Mouse (Mus musculus): ENCODE data around the gene Fopnl. TPM values are rescaled to one million over a fixed set of nuclear protein-coding genes. Genes with fewer than 3 reads are reported as not detected.

Gene Fopnl
- 52.7 and 59.6 TPM in 2 replicates for total RNA-seq (2021)
- long read RNA-seq, transcript Fopnl-201 (5 exons, 1,465 nt): major isoform, 34 of 94 reads
- long read RNA-seq, transcript Fopnl-205 (3 exons, 1,147 nt): minor isoform, 11 of 94 reads
- long read RNA-seq, partial matches to known transcripts: 1 of 94 reads
- long read RNA-seq, other reads (novel, unspliced or antisense): 46 of 94 reads

DNA sequence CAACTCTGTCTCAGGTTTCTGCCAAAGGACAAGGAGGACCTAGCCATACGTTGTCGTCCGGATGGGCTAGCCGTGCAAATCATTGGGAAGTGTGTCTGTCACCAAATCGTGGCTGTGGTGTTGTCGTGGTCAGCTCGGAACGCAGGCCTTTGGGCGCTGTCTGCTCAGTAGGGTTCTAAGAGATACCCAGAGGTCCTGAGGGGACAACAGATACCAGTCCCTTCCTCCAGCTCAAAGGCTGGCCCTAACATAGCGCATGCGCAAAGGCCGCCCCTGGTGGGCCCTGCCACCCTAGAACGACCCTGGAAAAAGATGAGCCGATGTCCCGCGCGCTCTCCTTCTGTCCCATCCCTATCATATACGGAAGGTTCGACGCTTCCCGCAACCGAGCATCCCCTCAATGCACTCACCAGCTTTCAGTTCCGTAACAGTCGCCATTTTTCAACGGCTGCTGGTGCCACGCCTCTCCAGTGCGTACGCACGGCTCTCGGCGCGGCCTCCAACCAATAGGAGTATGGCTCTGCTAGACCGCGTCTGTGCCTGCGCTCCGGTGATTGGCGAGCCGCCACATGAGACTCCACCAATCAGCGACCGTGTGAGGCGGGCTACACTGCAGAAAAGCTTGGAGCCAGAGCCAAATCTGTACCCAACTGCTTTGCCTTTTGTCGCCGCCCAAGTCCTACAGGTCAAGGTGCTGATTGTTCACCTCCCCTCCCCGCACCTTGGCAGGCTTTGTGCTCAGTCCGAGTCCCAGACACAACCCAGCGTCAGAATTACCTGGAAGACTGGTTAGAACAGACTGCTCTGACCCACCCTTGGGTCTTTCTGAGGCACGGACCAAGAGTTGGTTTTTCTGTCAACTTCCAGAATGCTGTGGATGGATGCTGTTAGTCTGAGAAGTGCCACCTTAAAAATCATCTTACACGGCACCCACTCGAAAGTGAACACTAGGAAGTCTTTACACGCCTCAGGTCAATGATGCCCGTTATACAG lies at the start of gene Fopnl:
Gene Fopnl (minus strand): TSS at position 522 of the 993 bp plus-strand sequence.
- peak; percentile 98 for DNase-seq

DNA sequence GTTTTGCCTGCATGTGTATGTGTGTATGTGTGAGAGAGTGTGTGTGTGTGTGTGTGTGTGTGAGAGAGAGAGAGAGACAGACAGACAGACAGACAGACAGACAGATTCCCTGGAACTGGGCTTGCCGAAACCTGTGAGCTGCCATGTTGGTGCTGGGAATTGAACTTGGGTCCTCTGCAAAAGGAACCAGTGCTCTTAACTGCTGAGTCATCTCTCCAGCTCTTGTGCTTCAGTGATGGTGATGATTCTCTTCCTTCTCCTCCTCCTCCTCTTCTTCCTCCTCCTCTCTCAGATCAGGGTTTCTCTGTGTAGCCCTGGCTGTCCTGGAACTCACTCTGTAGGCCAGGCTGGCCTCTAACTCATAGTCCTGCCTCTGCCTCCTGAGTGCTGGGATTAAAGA lies 48.8 kb upstream of the Fopnl start:
- no peak for DNase-seq

DNA sequence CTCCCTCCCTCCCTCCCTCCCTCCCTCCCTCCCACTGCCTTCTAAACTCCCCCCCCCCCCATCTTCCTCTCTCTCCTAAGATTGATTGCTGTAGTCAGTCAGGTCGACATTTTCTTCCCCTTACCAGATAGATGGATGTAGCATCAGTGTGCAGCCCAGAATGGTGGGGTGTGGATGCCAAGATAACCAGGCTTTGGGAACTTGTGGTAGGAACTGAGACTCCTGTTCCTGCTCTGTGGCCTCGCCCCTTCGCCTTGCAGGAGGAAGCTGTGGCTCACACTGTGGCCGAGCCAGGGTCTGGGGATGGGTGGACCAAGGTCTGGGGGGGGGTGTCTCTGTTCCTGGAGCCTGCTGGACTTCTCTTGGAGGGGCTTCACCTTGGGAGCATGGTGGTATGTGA lies 48.3 kb upstream of the Fopnl start:
- DNase-seq: no peak

DNA sequence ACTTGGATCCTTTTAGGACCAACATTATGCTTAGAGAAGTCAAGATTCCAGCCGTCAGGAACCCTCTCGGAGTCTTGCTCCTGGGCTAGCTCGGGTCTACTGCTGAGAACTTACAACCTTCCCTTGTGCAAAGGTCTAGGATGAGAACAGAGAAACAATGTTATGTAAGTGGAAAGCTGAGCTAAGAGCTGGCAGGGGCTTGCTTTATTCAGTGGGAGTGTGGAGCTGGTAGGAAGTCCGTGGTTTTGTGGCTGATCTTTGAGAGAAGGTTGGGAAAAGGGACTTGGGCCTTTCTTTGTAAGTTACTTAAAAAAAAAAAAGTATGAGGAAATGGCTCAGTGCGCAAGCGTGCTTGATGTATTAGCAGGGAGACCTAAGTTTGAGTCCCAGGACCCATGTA lies 46.9 kb upstream of the Fopnl start:
- DNase-seq: no peak

DNA sequence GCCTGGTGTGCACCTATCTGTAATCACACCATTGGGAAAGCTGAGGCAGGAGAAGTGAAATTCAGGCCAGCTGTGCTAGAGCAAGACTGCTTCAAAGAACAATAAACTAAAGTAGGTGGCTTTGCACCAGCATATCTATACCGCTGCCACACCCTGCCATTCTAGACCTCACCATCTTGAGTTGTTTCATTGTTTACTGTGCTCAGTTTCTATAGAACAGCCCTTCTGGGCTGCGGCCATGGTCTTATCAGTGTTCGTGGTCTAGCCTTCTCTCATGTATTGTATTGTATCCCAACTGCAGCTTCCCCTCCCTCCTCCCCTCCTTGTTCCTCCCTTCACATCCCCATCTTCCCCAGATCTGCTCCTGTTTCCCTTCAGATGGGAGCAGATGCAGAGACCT lies 46.3 kb upstream of the Fopnl start:
- no peak for DNase-seq

DNA sequence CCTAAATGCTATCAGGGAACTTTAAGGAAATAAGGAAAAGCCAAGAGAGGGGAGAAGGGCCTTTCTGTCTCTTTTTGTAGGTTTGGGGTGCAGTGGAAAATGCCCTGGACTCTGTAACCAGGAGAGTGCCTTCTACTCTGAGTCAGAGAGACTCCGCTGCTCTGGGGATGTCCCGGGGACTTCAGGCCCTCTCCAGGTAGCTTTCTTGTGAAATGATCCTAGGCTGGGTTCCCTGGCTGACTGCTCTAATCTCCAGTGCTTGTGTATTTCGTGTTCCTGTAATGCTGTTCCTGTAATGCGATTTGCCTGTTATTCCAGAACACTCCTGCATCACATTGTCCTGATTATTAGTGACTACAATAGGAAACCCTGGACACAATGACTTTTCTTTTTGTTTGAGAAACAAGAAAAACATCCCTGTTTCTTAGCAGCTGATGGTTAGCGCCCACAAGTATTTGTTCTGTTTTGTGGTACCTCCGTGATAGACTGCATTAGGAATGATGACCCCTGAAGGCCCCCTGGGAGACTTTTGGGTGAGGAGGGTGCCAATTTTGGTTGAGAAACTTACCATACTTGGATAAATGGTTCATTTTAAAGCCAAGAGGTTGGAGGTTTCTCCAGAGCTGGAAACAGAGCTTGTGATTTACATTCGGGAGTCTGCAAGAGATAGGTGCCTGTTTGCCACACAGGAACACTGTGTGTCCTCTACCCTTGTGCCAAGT lies 45.1 kb upstream of the Fopnl start:
- DNase-seq: no peak

DNA sequence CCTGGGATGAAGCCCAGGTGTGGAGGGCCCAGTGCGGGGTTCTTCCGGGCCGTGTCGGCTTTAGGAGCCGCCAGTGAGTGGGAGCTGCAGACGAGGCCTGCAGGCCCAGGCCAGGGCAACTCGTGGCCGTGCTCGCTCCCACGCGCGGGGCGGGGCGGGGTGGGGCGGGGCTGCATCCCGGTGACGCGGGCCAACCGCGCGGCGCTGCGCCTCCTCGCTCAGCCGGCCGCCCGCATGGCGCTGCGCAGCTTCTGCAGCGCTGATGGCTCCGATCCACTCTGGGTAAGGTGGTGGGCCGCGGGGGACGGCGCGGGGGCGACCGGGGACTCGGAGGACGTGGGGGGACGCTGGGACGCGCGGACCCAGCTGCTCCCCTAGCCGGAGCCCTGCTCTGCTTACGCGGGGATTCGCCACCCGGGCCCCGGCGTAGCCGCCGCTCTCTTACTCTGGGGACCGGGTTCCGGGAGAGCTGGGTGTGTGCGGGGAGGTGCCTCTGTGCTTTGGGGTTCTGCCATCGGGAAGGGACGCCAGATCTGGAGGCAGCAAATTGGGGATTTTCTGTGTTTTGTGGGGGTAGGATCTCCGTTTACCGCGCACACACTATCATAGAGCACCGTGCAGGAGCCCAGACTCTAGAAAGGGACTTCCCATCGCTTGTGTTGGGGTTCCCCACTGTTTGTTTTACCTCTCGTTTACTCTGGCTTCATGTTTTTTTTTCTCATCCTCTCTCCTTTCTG lies 44.3 kb upstream of the Fopnl start, which contains the start of gene Abcc1:
Gene Abcc1 (plus strand): TSS at position 197 of the 737 bp plus-strand sequence.
- DNase-seq: peak; percentile 84

DNA sequence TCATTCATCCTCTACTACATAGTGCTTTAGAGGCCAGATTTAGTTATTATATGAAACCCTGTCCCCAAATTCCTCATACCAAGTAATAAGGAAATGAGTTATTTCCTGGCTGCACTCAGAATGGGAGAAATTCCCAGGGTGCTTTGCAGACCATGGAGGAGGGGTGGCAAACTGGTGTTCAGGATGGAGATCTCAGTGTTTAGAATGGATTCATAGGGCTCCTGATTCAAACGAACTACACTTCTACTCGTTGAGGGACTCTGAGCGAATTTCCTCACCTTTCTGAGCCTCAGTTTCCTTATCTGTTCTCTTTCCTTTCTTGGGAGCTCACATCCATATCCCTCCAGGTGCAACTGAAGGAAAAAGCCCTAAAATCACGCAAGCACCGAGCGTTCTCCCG lies 43.7 kb upstream of the Fopnl start:
- DNase-seq: no peak

DNA sequence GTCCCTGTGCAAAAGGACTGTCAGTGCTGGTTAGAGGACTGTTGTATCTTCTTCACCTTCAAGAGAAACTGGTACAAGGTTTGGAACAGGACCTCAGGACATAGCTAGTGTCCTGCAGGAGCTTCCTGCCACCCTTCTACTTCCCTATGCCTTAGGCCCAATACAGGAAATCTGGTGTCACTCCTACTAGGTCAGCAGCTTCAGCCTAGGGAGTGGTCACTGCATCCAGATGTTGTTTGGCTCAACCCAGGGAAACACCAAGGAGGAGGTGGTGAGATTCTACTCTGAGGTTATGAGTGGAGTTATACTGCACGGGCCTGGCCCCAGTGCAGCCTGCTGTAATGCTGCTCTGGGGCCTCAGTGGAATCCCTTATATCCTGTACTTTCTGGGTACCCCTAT lies 41.3 kb upstream of the Fopnl start:
- no peak for DNase-seq

DNA sequence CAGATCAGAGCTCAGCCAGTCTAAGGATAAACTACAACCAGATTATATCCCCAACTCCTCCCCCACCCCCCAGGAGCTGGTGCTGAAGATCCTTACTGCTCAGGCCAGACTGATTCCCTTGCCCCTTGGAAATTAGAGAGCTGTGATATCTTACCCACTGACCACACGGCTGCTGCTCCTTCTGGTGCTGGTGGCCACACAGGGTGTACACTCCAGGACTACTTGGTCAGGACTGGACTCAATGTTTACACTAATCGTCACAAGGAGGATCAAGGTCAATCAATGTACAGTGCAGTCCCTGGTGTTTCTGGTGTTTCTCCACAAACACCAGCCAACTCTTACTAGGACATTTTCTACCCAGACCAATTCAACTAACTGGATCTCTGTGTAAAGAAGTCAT lies 40.7 kb upstream of the Fopnl start:
- no peak for DNase-seq

DNA sequence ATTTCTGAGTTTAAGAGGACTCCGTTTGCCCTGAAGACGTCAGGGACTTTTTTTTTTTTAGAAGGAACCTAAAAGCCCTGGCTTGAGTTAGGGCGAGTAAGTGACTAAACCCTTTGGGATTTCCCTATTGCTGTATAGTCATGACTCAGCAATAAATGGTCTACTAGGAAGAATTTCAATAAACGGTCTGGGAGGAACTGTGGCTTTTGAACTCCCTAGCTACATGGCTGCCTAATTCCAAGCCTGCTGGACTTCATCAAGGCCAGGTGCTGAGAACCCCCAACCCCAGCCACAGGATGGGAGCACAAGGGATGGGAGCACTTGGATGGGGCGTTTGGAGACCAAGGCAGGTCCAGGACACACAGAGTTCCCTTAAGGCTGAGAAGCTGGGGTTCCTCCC lies 35.5 kb upstream of the Fopnl start:
- DNase-seq: no peak

DNA sequence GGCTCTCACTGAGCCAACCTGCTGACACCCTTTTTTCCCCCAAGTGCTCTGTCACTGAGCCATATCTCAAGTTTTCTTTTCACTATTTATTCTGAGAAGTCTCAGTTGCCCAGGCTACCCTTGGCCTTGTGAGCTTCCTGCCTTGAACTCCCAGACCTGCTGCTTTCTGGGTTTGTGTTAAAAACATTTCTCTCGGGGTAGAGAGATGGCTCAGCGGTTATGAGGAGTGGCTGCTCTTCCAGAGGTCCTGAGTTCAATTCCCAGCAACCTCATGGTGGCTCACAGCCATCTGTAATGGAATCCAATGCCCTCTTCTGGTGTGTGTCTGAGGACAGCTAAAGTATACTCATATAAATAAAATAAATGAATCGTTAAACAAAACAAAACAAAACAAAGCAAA lies 35.0 kb upstream of the Fopnl start:
- DNase-seq: no peak

DNA sequence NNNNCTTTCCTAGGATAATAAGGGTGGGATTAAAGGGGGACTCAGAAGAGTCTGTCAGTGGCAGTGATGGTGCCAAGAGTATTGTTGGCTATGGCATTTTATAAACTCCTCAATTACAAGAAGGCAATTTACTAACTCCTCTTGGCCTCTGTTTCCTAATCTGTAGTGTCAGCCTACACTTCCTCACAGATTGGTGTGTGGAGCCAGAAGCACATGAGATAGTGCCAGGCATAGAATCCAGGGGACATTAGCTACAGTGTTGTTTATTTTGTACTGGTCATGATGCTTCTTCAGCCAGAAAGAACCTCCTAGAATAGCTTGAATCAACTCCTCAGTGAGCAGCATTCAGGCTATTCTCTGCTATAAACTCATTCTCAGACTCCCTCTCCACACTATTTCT lies 34.4 kb upstream of the Fopnl start:
- DNase-seq: no peak

DNA sequence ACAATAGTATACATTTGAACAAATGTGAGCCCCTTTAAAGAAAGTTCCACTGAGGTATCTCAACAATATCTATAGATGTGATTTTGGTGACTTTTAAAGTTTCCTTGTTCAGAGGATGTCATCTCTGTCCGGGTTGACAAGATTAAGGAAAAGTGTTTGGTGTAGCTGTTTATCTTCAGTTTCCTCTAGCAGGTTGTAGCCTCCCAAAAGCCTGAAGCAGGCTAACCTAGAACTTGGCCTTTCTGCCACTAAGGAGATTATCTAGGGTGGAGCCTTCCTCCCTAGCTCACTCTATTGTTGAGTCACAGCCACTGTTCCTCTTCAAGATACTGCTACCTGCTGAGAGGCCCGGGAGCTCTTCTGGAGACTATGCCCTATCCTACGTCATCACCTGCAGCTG lies 27.8 kb upstream of the Fopnl start:
- DNase-seq: no peak

DNA sequence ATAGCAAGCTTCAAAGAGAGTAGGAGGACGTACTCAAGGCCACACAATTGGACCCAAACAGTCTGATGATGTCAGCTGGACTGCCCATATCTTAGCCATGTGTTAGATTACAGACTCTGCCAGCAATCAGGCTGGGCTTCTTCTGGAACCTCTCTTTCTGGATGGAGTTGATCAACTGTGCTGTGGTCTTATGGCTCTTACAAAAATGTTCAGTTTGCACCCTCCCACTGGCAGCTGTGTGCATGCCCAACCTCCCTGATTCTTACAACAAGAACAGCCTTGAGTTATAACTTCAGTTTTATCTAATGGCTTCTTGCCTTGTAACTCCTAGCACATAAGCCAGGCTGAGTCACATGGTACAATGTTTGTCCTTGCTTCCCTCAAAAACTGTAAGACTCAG lies 11.0 kb upstream of the Fopnl start:
- no peak for DNase-seq

DNA sequence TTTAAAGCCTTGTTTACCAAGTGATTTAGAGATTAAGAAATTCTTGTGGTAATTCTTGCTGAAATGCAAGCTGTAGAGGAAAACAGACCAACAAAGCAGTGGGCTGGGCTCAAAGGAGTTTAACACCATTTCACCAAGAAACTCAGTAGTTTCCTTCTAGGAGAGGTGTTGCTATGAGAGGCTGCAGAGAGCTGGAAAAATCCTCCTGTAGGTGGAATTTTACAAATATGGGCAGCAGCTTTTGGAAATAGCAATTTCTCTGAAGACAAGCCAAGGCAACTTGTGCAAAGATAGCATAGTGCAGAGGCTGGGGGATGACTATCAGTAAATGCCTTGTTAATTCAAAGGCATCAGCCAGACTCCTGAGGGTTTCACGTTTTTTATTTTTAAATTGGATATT lies 3.3 kb upstream of the Fopnl start:
- DNase-seq: no peak

DNA sequence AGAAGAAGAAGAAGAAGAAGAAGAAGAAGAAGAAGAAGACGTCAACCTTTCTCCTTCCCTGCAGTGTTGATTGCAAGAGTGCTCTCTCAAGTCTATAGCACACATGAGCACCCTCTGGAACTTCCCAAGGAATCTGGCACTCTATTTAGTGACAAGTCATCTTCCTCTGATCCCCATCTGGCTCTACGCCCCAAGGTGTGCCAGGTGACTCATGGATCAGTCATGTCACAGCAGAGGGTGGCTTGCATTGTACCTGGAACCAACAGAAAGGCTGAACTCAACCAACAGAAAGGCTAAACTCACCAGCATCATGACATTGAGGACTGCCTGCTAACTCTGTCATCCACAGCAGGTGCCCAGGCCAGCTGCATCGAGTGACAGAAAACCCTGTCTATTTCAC lies 2.5 kb upstream of the Fopnl start:
- DNase-seq: no peak

DNA sequence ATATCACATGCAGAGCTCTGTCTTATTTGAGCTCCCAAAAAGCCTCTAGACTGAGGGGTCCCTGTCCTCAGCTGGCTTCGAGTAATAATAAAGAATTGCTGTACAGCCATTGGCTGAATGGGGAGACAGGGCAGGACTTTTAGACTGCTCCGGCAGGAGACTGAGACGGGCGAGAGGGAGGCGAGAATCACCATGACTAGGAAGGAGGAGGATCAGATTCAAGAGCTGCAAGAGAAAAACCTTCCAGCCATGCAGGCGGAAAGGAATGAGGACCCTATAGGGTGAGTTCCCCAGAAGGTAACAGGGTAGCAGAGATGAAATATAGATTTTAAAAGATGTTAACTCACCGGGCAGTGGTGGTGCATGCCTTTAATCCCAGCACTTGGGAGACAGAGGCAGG lies 4.3 kb downstream of the Fopnl start:
- no peak for DNase-seq

DNA sequence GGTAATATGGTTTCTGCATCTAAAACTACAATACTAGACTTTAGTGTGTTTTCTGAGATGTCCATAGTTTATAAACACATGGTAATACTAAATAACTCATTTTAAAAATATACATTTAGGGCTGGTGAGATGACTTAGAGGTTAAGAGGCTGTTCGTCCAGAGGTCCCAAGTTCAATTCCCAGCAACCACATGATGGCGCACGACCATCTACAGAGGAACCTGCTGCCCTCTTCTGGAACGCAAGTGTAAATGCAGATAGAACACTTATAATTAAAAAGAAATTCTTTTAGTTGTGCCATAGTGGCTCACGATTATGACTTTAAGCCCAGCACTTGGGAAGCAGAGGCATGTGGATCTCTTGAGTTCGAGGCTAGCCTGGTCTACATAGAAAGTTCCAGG lies 5.8 kb downstream of the Fopnl start:
- no peak for DNase-seq

DNA sequence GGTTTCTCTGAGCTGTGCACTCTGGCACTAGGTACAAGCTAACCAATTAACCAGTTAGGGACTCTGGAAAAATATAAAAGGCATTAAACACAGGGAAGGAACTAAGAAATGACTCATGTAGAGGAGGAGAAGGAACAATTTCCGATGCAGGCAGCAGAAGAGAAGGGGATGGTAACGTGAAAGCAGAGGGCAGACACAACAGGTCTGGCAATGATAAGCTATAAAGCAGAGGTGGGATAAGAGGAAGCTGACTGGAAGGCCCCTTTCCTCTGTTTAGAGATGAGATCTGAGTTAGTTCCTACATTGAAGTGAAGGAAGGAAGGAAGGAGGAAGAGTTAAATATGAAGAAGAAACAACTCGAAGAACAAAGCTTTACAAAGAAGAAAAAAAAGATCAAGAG lies 7.4 kb downstream of the Fopnl start:
- no peak for DNase-seq

DNA sequence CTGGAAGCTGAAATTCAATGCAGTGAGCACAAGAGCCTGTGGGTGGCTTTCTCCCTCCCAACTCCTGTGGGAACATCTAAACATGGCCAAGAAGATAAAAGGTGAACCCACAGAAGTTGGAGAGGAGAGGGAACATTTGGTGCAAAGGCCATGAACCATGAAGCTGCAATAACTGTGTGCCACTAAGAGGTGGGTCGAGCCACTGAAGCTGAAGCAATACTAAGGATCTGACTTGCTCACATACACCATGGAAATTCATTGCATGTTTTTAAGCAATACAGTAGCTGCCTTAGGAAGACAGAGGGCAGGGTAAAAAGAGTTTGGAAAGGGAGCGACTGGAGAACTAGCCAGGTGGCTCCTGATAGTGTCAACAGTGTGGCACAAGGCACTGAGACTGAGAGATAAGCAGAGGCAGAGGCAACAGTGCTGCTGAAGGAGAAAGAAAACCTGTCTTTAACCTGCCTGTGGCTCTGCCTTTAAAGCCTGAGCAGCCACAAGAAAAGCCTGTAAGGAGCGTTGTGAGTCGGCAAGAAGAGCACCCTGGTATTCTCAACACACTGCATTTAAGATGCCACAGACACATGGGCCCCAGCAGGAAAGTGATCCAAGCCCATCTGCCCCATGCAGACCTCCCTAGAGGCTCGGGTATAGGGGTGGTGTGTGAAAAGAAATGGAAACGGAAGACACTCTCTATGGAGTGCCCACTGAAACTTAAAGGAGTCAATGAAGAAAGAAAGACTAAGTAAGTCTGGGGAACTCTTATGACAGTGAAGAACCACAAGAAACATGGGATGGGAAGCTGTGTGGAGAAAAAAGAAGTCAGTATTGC lies 8.7 kb downstream of the Fopnl start:
- no peak for DNase-seq

DNA sequence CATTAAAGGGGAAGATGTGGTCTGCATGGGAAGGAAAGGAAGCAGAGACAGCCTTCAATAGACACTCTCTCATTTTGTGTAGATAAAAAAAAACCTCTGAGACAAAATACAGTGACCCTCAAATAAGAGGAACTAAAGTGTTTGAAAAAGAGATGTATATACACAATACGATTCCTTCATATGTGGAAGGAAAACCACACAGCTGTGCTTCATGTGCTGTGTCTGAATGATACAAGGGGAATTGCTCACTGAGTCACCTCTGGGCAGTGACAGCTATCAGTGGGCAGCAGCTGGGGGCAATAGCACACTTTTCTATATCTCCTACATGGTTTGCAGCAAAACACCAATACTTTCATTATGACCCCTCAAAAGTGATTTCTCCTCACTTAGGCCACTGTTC lies 9.8 kb downstream of the Fopnl start:
- DNase-seq: no peak

Measured in adrenal gland, postnatal 25 days (tissue).